Mouse (Mus musculus): Measurements from ENCODE around the gene Zfp13. TPM values are rescaled to one million over a fixed set of nuclear protein-coding genes. Genes with fewer than 3 reads are reported as not detected.

Zfp13 gene
- polyA plus RNA-seq, 1 experiment = 1.2 TPM

GRCm38 (mm10) chr17:23545841-23546240 is 53.4 kb downstream of the Zfp13 start:
- Histone ChIP-seq H3K4me1 (ENCODE audit: control insufficient read depth, insufficient read depth, low read length) (no peaks in the 10 kb centered on the region), H3K4me3 (ENCODE audit: insufficient read depth, low read length) (peak overlapping the region; percentile 90; the same call in 1 of the 2 replicates), H3K27ac (ENCODE audit: insufficient read depth, low read depth, low read length) (no peak overlapping the region)
- TF ChIP-seq CTCF (IDR thresholded peaks at IDR 0.05; ENCODE audit: low read depth, low read length) = no peak
- TF ChIP-seq POLR2A (IDR thresholded peaks at IDR 0.05; ENCODE audit: borderline replicate concordance, low read depth, low read length) = no peak

- no peak overlapping the region for H3K27ac ChIP-seq (ENCODE audit: insufficient read depth, low read depth, low read length)
- TF ChIP-seq CTCF (IDR thresholded peaks at IDR 0.05; ENCODE audit: low read depth, low read length) = no peak
- no peak for TF ChIP-seq POLR2A (IDR thresholded peaks at IDR 0.05; ENCODE audit: borderline replicate concordance, low read depth, low read length)
- no peaks in the 10 kb centered on the region for H3K4me1 ChIP-seq (ENCODE audit: control insufficient read depth, insufficient read depth, low read length)
- H3K4me3 ChIP-seq (ENCODE audit: insufficient read depth, low read length) = no peak overlapping the region
Observed at GRCm38 (mm10) chr17:23544766-23545165, 54.5 kb downstream of the Zfp13 start.

DNA sequence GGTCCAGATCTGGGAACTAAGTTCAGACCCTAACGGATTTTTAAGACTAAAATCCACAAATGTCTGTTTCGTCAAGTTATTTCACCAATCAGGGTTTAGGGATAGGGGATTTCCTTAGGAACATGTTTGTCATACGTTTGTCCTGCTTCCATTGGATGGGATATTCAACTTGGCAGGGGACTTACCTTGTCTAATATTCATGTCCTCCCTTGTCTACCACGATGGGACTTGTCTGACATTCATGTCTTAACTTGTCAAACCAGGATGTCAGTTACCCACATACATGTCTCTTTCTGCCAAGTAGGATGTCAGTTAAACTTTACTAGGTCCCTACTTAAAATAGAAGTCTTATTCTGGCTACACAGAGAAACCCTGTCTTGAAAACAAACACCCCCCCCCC is 55.3 kb downstream of the Zfp13 start:
- no peak overlapping the region for H3K27ac ChIP-seq (ENCODE audit: insufficient read depth, low read depth, low read length)
- TF ChIP-seq POLR2A (IDR thresholded peaks at IDR 0.05; ENCODE audit: borderline replicate concordance, low read depth, low read length) = no peak
- TF ChIP-seq CTCF (IDR thresholded peaks at IDR 0.05; ENCODE audit: low read depth, low read length) = no peak
- no peak overlapping the region for H3K4me3 ChIP-seq (ENCODE audit: insufficient read depth, low read length)
- no peaks in the 10 kb centered on the region for H3K4me1 ChIP-seq (ENCODE audit: control insufficient read depth, insufficient read depth, low read length)

DNA sequence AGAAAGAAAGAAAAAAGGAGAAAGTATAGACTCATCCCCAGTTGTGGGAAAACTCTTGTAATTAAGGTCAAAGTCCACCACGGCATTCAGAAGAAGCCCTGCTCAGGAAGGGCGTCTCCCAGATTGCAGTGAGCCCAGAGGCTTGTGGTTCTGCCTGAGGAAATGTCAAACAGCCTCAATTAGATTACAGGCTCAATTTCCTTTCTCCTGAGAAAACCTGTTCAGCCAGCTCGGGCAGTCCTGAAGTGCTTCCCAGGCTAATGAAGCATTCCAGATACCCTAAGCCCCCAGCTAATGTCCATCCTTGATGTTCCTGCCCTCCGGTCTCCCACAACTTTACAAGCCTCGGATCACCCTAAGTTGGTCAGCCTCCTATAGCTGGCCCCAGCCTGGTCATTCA is 56.0 kb downstream of the Zfp13 start:
- Histone ChIP-seq H3K4me1 (ENCODE audit: control insufficient read depth, insufficient read depth, low read length) (no peaks in the 10 kb centered on the region; the same call in 1 of the 2 replicates), H3K4me3 (ENCODE audit: insufficient read depth, low read length) (no peak overlapping the region), H3K27ac (ENCODE audit: insufficient read depth, low read depth, low read length) (no peak overlapping the region)
- no peak for TF ChIP-seq CTCF (IDR thresholded peaks at IDR 0.05; ENCODE audit: low read depth, low read length)
- TF ChIP-seq POLR2A (IDR thresholded peaks at IDR 0.05; ENCODE audit: borderline replicate concordance, low read depth, low read length) = no peak

DNA sequence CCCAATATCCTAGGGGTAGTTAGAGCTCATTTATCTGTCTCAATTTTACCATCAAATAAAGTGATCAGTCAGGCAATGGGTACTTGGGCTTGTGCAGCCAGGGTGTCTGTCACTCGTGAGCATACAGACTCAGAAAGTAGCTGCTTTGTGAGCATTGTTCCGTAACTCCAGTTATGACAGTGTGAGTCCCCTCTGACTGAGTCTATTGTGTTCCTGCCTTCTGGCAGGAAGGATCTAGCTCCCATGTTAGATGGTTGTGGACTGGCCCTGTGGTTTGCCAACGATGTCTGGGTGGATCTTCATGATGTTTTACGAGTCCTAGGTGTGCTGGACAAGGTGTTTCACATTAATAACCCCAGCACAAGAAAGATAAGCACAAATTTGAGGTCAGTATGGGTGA is 56.5 kb downstream of the Zfp13 start:
- TF ChIP-seq CTCF (IDR thresholded peaks at IDR 0.05; ENCODE audit: low read depth, low read length) (no peak), POLR2A (IDR thresholded peaks at IDR 0.05; ENCODE audit: borderline replicate concordance, low read depth, low read length) (no peak)
- H3K4me1 ChIP-seq (ENCODE audit: control insufficient read depth, insufficient read depth, low read length) = peaks cover 4% of the 10 kb centered on the region
- no peak overlapping the region for H3K4me3 ChIP-seq (ENCODE audit: insufficient read depth, low read length)
- H3K27ac ChIP-seq (ENCODE audit: insufficient read depth, low read depth, low read length) = no peak overlapping the region

DNA sequence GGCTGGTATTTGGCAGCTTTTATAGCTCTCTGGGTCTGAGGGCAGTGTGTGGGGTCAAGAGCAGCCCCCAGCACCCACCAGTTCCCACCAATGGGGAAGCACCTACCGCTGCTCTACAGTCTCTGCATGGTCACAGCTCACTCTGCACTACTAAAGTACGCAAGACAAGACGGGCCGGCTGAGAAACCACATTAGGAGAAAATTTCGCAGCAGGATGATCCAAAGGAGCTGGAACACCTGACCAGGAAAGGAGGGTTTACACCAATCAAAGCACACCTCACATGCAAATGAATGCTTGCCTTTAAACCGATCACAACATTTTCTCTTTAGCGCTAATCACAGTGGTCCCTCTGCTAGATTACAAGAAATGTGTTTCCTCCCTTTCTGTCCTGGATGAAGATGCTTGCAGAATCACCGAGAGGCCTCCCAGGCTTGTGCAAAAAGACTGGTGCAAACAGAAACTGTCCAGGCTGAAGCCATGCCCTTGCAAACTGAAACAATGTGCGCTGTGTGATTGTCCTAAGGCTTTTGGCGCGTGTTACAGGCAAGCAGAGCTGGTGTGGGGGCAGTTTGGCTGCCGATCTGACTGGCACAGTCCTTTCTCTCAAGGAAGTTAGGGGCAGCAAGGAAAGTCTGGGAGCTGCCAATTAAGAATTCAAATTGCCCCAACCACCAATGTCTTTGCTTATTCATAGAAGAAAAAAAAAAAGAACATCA is 57.1 kb downstream of the Zfp13 start:
- Histone ChIP-seq H3K4me3 (ENCODE audit: insufficient read depth, low read length) (no peak overlapping the region), H3K27ac (ENCODE audit: insufficient read depth, low read depth, low read length) (no peak overlapping the region), H3K4me1 (ENCODE audit: control insufficient read depth, insufficient read depth, low read length) (peaks cover 9% of the 10 kb centered on the region)
- TF ChIP-seq CTCF (IDR thresholded peaks at IDR 0.05; ENCODE audit: low read depth, low read length) (no peak), POLR2A (IDR thresholded peaks at IDR 0.05; ENCODE audit: borderline replicate concordance, low read depth, low read length) (no peak)

- Histone ChIP-seq H3K4me3 (ENCODE audit: insufficient read depth, low read length) (no peak overlapping the region), H3K27ac (ENCODE audit: insufficient read depth, low read depth, low read length) (no peak overlapping the region), H3K4me1 (ENCODE audit: control insufficient read depth, insufficient read depth, low read length) (peaks cover 11% of the 10 kb centered on the region)
- TF ChIP-seq CTCF (IDR thresholded peaks at IDR 0.05; ENCODE audit: low read depth, low read length) (no peak), POLR2A (IDR thresholded peaks at IDR 0.05; ENCODE audit: borderline replicate concordance, low read depth, low read length) (no peak)
Observed at GRCm38 (mm10) chr17:23540605-23541475, 58.4 kb downstream of the Zfp13 start.

- Histone ChIP-seq H3K27ac (ENCODE audit: insufficient read depth, low read depth, low read length) (no peak overlapping the region), H3K4me1 (ENCODE audit: control insufficient read depth, insufficient read depth, low read length) (peaks cover 11% of the 10 kb centered on the region), H3K4me3 (ENCODE audit: insufficient read depth, low read length) (no peak overlapping the region)
- TF ChIP-seq POLR2A (IDR thresholded peaks at IDR 0.05; ENCODE audit: borderline replicate concordance, low read depth, low read length) (no peak), CTCF (IDR thresholded peaks at IDR 0.05; ENCODE audit: low read depth, low read length) (no peak)
Observed at GRCm38 (mm10) chr17:23540106-23540505, 59.2 kb downstream of the Zfp13 start.

- Histone ChIP-seq H3K4me1 (ENCODE audit: control insufficient read depth, insufficient read depth, low read length) (peaks cover 11% of the 10 kb centered on the region), H3K27ac (ENCODE audit: insufficient read depth, low read depth, low read length) (no peak overlapping the region), H3K4me3 (ENCODE audit: insufficient read depth, low read length) (no peak overlapping the region)
- no peak for TF ChIP-seq POLR2A (IDR thresholded peaks at IDR 0.05; ENCODE audit: borderline replicate concordance, low read depth, low read length)
- no peak for TF ChIP-seq CTCF (IDR thresholded peaks at IDR 0.05; ENCODE audit: low read depth, low read length)
Observed at GRCm38 (mm10) chr17:23539608-23540007, 59.7 kb downstream of the Zfp13 start.

Measured in bone marrow macrophage, adult 2 months (primary cell).